In genomic region chr2:50066246-50066967, GRCm38 (mm10) we compare ENCODE assay signal across 8 mouse cellular contexts. TPM values are rescaled to one million over a fixed set of nuclear protein-coding genes. Genes with fewer than 3 reads are reported as not detected.
DNase-seq lines count a peak whose midpoint lies in the region; ATAC-seq lines count a peak whose summit lies in the region.

Lypd6 (plus strand) TSS chr2:50066429.

- peak; percentile 96 for ATAC-seq in forebrain, embryonic 13.5 days
- ATAC-seq in heart, embryonic 16.5 days (replicated peaks; ENCODE audit: extremely low read depth, insufficient read depth, low FRiP score): peak; percentile 95
- peak; percentile 74 for ATAC-seq in liver, embryonic 15.5 days (ENCODE audit: insufficient read depth)
- peak; percentile 95 for ATAC-seq in neural tube, embryonic 12.5 days (ENCODE audit: low FRiP score, low read depth)

- H3K4me3 ChIP-seq in forebrain, embryonic 13.5 days: peak within 1 kb of the TSS; percentile 77
- peak within 1 kb of the TSS; percentile 79 for H3K4me3 ChIP-seq in heart, embryonic 16.5 days (ENCODE audit: low read length)
- peak within 1 kb of the TSS; percentile 52 for H3K4me3 ChIP-seq in liver, embryonic 15.5 days (replicated peaks)
- peak within 1 kb of the TSS; percentile 60 for H3K4me3 ChIP-seq in neural tube, embryonic 12.5 days

- WGBS in forebrain, embryonic 13.5 days: 1% methylated on average over 68 of the region's 76 CpGs
- under 1% methylated on average over 70 of the region's 76 CpGs for WGBS in heart, embryonic 16.5 days
- WGBS in liver, embryonic 15.5 days (ENCODE audit: insufficient replicate concordance): under 1% methylated on average over 64 of the region's 76 CpGs
- WGBS in neural tube, embryonic 12.5 days: under 1% methylated on average over 76 of the region's 76 CpGs

- peak; percentile 12 for DNase-seq in cerebellum, adult 11-12 months
- no peak for DNase-seq in cerebellum, adult 11 months
- peak; percentile 67 to 86 for DNase-seq in kidney, postnatal 25 days
- peak; percentile 19 for DNase-seq in thymus, postnatal 25 days

- H3K9ac ChIP-seq in forebrain, embryonic 13.5 days: peak within 1 kb of the TSS; percentile 71
- H3K9ac ChIP-seq in heart, embryonic 16.5 days (ENCODE audit: low read length): peak within 1 kb of the TSS; percentile 74
- H3K9ac ChIP-seq in liver, embryonic 15.5 days: no peak within 1 kb of the TSS
- peak within 1 kb of the TSS; percentile 57 for H3K9ac ChIP-seq in neural tube, embryonic 12.5 days

- peak within 1 kb of the TSS; percentile 96 for H3K4me2 ChIP-seq in forebrain, embryonic 13.5 days
- peak within 1 kb of the TSS; percentile 99 for H3K4me2 ChIP-seq in heart, embryonic 16.5 days (ENCODE audit: low read depth, low read length)
- H3K4me2 ChIP-seq in liver, embryonic 15.5 days: peak within 1 kb of the TSS; percentile 68
- peak within 1 kb of the TSS; percentile 94 for H3K4me2 ChIP-seq in neural tube, embryonic 12.5 days (replicated peaks)

- no peaks in the 10 kb centered on the region for H3K36me3 ChIP-seq in forebrain, embryonic 13.5 days (ENCODE audit: poor library complexity, severe bottlenecking)
- no peaks in the 10 kb centered on the region for H3K36me3 ChIP-seq in heart, embryonic 16.5 days (ENCODE audit: control insufficient read depth, insufficient read depth)
- H3K36me3 ChIP-seq in liver, embryonic 15.5 days (replicated peaks): no peaks in the 10 kb centered on the region
- no peaks in the 10 kb centered on the region for H3K36me3 ChIP-seq in neural tube, embryonic 12.5 days

- 0 out of 2 replicates have a peak, but pooled peaks cover 4% of the 10 kb centered on the region for H3K27me3 ChIP-seq in forebrain, embryonic 13.5 days
- 0 out of 2 replicates have a peak, but pooled peaks cover 6% of the 10 kb centered on the region for H3K27me3 ChIP-seq in heart, embryonic 16.5 days (ENCODE audit: control insufficient read depth, insufficient read depth, low read length)
- peaks cover 37% of the 10 kb centered on the region for H3K27me3 ChIP-seq in liver, embryonic 15.5 days
- H3K27me3 ChIP-seq in neural tube, embryonic 12.5 days (replicated peaks): no peaks in the 10 kb centered on the region

- no peaks in the 10 kb centered on the region for H3K9me3 ChIP-seq in forebrain, embryonic 13.5 days (replicated peaks)
- H3K9me3 ChIP-seq in heart, embryonic 16.5 days (replicated peaks; ENCODE audit: control insufficient read depth, low read length): no peaks in the 10 kb centered on the region
- no peaks in the 10 kb centered on the region for H3K9me3 ChIP-seq in liver, embryonic 15.5 days (replicated peaks)
- H3K9me3 ChIP-seq in neural tube, embryonic 12.5 days: no peaks in the 10 kb centered on the region

- no peak within 1 kb of the TSS for H3K27ac ChIP-seq in forebrain, embryonic 13.5 days
- no peak within 1 kb of the TSS for H3K27ac ChIP-seq in heart, embryonic 16.5 days (ENCODE audit: low read length)
- no peak within 1 kb of the TSS for H3K27ac ChIP-seq in liver, embryonic 15.5 days (replicated peaks)
- H3K27ac ChIP-seq in neural tube, embryonic 12.5 days: no peak within 1 kb of the TSS

- peaks cover 28% of the 10 kb centered on the region for H3K4me1 ChIP-seq in forebrain, embryonic 13.5 days
- H3K4me1 ChIP-seq in heart, embryonic 16.5 days (ENCODE audit: control insufficient read depth, insufficient read depth, low read length): peaks cover 9% of the 10 kb centered on the region; the same call in 1 of the 2 replicates
- no peaks in the 10 kb centered on the region for H3K4me1 ChIP-seq in liver, embryonic 15.5 days (replicated peaks)
- peaks cover 13% of the 10 kb centered on the region for H3K4me1 ChIP-seq in neural tube, embryonic 12.5 days

RNA-seq across cellular contexts. Expression of gene Lypd6, which starts in this region (rescaled TPM):
- polyA plus RNA-seq in forebrain, embryonic 13.5 days (2015; fragmentation: Nextera tagmentation; extraction: Ambion mirVana): 10.7 and 12.6 TPM in 2 replicates
- 1.5 and 2.5 TPM in 2 replicates for polyA plus RNA-seq in heart, embryonic 16.5 days (2015; fragmentation: Nextera tagmentation; extraction: Ambion mirVana)
- polyA plus RNA-seq in liver, embryonic 15.5 days (2015; fragmentation: Nextera tagmentation; extraction: Ambion mirVana): 0.13 and 0.40 TPM in 2 replicates
- polyA plus RNA-seq in neural tube, embryonic 12.5 days (2016; fragmentation: Nextera tagmentation; extraction: Ambion mirVana): 4.3 and 4.4 TPM in 2 replicates

Comparison
In these comparisons a context has a peak if more than half of its experiments do, and no peak if none do; other contexts are left out.
1. Peak in ATAC-seq, H3K4me3 ChIP-seq and H3K4me2 ChIP-seq in liver, embryonic 15.5 days; RNA of the gene not detected or under 1 TPM.